Mouse (Mus musculus): ENCODE measurements around the gene Tomm40.
"Not testable (repeated sequence)": the region's sequence is repeated elsewhere in the genome, so short reads cannot be mapped to it uniquely, and the experiment has no call there.

Gene Tomm40

DNA sequence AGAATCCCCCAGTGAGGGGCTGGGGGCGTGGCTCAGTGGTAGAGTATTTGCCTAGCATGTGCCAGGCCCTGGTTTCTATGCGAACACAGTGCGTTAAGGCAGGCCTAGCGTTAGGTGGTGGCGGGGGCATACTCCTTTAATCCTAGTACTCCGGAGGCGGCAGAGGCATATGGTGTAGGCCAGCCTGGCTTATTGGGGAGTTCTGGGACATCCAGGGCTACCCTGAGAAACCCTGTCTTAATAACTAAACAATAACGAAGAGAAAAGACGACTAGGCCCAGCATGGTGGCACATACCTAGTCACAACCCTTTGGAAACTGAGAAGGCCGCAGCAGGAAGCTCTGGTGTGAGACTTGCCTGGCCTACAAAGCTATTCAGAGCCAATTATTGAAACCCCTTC lies 27.1 kb downstream of the Tomm40 start:
- no peak for DNase-seq (ENCODE audit: extremely low read depth, low read depth)

DNA sequence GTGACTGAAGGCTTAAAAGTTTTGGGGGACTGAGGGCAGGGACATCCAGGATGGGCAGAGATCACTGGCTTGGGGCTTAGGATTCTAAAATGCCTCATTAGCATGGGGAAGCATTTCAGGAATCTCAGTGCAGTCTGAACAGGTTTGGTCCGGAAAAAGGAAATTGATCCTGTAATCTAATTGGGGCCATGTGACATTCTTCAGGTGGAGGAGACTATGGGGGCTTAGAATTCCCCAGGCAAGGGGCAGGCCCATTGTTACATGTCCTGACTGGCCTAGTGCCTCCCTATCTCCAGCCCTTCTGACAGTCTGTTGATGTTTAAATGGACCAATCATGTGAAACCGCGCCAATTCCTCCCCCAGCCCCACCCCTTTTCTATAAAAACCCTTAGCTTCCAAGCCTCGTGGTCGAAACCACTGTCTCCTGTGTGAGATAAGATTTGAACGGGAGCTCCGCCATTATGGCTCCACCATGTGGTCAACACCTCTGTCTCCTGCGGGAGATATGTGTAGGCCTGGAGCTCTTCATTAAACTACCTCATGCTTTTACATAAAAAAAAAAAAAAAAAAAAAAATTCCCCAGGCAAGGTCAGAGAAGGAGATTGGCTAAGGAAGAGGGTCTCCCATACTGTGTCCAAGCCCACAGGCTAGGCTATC lies 28.2 kb downstream of the Tomm40 start:
- DNase-seq (ENCODE audit: extremely low read depth, low read depth) = not testable (repeated sequence)

DNA sequence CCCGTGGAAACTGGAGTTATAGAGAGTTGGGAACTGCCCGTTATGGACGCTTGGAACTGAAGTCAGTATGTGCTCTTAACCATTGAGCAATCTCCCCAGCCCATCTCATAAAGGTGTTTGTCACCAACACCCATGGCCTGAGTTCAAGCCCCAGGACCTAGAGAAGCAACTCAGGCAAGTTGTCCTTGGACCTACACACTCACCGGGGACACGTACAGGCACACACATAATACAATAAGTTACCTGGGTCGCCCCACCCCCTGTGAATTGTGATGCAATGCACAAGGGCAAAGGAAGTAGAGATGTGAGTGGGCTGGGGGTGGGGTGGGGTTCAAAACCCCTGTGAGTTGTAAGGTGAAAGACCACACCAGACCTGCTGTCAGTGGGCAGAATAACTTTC lies 28.7 kb downstream of the Tomm40 start:
- DNase-seq (ENCODE audit: extremely low read depth, low read depth) = no peak

DNA sequence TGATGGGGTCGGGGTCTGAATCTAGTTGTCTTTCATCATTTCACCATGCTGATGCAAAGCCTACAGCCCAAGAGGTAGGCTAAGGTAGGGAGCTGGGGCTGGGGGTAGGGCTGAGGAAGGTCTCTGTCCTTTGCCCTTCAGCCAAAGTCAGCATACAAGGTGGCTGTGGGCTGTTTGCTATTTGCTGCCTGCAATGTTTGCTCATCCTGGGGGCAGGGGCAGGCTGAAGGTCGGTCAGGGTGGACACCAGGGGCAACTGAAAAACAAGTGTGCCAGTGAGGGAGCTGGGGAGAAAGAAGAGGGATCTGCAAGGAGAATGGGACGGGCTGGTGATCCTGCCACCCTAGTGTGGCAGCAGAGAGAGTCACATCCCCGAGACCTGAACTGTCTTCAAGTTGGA lies 29.9 kb downstream of the Tomm40 start:
- DNase-seq (ENCODE audit: extremely low read depth, low read depth) = no peak

DNA sequence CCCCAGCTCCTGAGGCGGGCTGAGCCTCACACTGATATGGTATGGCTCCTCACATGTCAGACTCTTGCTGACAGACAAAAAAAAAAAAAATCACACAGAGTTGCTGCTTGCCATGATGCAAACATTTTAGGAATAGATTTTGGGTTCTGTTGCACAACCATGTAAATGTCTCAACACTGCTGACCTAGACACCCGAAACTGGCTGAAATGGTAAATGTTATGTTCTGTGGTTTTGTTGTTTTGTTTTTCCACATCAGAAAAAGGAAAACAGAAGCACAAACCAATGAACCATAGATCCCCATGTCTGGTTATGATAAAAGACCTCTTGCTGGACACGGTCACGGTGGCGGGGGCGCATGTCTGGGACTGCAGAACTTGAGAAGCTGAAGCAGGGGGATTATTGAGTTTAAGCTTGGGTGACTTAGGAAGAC lies 31.5 kb downstream of the Tomm40 start:
- DNase-seq (ENCODE audit: extremely low read depth, low read depth) = no peak

DNA sequence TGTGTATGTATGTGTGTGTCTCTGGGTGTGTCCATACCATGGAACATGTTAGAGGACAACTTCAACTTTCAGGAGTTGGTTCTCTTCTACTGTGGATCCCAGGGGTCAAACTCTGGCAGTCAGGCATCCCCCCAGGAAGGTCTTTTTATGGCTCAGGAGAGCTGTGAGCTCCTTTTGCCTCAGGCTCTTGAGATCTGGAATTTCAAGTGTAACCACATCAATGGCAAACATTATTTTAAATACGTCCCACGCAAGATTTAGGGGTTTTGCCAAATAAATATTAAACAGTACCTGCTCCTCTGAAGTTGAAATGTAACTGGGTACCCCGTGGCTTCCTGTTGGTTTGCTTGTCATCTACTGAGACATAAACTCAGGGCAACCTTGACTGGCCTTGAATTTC lies 32.3 kb downstream of the Tomm40 start:
- DNase-seq (ENCODE audit: extremely low read depth, low read depth) = no peak

DNA sequence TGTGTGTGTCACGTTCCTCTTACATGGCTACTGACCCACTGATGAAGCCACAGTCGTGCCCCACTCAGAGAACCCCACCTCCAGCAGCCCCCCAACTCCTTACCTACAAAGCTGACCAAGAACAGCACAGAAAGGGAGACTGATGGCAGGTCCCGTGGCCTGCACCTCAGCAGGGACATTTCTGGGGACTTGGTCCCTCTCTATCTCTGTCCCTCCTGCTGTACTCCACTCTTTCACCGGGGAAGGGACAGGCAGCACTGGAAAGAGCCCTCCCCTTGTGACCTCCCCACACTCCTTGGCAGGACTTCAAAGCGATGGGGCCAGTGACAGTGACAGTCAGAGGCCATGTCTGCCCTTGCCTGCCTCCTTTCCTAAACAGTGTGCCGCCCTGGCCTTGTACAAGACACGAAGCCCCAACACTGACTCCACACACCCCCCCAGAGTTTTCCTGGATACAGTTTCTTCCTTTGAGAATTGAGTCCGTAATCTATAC lies 34.0 kb downstream of the Tomm40 start, which contains the start of the genes Gm44805 and Apoc4:
TSS of gene Gm44805 (minus strand) at position 222 of the 493 bp plus-strand sequence.
TSS of gene Apoc4 (minus strand) at position 278 of the 493 bp plus-strand sequence.
- DNase-seq (ENCODE audit: extremely low read depth, low read depth) = no peak

DNA sequence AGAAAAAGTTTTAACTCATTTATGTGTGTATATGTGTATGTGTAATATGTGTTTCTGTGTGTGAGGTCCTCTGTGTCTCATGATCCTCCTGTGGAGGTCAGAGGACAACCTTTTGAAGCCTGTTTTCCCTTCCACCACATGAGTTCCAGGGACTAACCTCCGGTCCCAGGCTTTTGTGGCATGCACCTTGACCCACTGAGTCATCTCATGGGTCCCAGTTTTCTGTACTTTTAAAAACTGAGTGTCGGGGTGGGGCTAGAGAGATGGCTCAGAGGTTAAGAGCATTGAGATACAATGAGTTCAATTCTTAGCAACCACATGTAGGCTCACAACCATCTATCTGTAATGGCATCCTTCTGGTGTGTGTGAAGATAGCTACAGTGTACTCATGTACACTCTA lies 34.5 kb downstream of the Tomm40 start:
- DNase-seq (ENCODE audit: extremely low read depth, low read depth) = no peak

DNA sequence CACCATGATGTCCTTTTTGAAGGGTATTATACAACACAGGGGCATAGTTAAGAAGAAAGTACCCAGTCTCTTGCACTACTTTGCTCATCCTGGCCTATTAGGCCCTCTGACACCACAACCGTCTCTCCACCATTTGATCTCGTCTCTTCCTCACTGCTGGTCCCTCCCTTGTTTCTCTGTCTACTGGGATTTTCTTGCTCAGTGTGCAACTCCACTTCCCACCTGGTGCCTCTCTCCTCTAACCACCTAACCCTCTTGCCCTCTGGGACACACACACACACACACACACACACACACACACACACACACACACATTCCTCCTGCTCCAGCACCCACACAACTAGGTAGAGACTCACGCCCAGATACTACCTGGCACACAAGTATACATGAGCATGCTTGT lies 36.3 kb downstream of the Tomm40 start:
- DNase-seq (ENCODE audit: extremely low read depth, low read depth) = no peak

DNA sequence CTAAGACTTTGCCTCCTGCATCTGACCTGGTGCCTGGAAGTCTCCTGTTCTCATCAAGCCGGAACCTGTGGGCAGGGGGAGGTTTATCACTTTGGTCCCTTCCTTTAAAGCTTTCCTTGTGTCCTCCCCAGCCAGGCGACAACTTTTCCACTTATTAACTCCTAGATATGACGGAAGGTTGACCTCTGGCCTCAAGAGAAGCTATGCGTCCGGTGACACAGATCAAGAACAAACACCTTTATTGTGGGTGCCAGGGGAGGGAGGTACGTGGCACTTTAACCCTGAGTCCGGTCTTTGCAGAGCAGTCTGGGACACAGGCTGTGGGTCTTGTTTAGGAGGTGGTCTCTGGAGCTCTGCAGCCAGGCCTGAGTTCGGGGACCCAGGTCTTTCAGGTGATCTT lies 37.4 kb downstream of the Tomm40 start, which contains the start of gene Apoc2:
TSS of gene Apoc2 (minus strand) at position 70 of the 400 bp plus-strand sequence.
- DNase-seq (ENCODE audit: extremely low read depth, low read depth) = no peak

DNA sequence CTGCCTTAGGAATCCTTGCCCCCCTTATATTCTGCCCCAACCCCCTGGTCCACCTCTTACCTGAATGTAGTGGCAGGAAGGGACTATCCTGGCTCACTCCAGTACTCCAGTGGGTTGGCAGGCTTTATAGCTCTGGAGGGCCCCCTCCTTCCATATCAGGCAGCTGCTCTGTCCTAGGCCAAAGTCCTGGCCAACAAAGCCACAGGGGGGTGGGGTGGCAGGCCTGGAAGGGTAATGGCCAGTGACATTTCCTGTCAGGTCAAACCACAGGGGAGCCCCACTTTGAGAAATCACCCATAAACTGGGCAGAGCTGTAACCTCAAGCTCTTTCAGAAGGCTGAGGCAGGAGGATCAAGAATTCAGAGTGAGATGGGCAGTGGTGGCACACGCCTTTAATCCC lies 38.6 kb downstream of the Tomm40 start:
- DNase-seq (ENCODE audit: extremely low read depth, low read depth) = no peak

DNA sequence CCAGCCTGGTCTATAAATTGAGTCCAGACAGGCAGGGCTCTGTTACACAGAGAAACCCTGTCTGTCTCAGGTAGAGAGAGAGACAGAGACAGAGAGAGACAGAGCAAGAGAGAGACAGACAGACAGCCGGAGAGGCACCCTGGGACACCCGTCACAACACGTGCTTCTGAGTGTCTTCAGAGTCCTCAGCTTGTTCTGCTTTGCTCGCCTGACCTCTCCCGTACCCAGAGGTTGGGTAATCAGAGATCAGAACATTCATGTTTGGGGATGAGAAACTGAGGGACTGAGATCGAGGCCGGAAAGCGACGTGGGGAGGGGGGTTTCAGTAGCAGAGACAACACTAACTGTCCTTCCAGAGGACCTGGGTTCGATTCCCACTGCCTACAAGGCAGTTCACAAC lies 39.4 kb downstream of the Tomm40 start:
- no peak for DNase-seq (ENCODE audit: extremely low read depth, low read depth)

DNA sequence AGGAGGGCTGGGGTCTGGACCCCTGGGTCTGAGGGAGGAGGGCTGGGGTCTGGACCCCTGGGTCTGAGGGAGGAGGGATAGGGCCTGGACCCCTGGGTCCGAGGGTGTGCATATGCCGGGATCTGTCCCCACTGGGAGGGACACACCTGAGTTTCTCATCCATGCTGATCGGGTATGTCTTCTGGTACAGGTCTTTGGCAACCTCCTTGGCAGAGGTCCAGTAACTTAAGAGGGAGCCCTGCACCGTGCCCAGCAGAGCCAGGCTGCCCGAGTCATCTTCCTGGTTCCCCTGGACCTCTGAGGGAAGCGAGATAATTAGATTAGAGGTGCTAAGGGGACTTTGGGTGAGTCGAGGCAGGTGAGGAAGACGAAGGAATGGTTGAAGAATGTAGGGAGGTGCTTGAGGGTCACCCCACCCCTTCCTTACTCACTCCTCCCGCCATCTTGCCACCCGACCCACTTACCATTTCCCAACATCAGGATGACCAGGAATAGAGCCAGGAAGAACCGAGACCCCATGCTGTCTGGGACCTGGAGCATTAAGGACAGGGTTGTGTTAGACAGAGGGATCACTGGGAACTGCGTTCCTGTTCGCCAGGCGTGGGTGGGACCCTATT lies 42.0 kb downstream of the Tomm40 start:
- no peak for DNase-seq (ENCODE audit: extremely low read depth, low read depth)

DNA sequence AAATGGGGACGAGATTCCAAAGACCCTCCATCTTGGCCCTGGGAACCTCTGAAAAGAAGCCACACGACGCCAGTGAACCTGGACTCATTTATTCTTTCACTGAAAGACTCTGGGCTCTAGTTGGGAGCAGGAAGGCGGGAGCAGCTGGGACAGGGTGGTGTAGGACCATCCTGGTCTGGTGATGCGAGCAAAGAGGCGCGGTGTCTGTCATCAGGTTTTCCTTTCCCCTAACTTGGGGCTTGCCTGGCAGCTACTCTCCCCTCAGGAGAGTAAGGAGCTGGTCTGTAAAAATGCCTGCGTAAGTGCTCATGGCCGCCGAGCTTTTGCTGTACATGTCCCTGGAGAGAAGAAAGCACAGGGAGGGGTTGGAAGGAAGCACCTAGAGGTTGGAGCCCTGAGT lies 43.7 kb downstream of the Tomm40 start:
- no peak for DNase-seq (ENCODE audit: extremely low read depth, low read depth)

DNA sequence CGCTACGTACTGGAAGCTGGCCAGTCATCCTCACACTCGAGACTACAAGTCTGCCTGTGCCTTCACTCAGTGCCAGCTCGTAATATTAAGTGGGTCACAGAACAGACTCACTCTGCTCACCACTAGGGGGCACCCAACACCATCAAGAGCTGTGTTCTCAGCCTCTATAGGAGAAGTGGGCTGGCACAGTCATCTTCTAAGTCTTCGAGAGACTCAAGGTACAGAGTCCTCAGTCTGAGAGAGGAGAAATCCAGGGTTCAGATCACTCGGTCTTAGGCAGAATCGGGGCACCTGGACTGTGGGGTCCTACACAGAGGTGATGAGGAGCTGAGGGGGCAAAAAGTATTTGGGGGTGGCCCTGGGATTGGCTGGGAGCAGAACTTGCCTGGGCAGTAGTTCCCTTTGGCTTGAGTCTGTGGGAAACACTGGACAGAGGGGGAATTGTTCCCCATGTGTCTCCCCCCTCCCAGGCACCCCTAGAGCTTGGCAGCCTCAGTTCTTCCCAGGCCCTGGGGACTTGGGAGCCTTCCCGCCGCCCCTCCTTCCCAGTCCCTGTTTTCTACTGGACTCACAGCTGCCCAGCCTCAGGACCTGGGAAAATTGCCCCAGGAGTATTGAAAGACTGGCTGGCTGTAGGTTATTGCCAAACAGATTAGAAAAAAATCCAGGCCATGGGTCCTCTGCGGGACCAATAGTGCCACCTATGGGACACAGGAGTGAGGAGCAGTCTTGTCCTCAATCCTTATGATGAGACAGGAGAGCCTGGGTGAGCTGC lies 46.1 kb downstream of the Tomm40 start:
- DNase-seq (ENCODE audit: extremely low read depth, low read depth) = peak; percentile 92

DNA sequence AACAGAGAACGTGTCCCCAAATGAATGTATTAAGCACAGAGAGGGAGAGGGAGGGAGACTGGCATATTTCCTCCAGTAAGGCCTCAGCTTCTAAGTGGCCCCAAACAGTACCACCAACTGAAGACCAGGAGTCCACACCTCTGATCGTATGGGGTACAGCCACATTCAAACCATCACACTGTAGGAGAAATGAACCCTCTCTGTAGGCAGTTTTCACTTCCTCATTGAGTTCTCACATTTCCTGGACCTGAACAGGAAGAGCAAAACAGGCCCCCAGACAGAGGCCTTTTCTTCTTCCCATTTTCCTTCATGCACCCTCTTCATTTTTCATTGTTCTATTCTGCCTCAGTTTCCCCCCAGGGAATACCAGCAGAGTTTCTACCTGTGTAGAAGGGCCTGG lies 47.8 kb downstream of the Tomm40 start:
- no peak for DNase-seq (ENCODE audit: extremely low read depth, low read depth)

DNA sequence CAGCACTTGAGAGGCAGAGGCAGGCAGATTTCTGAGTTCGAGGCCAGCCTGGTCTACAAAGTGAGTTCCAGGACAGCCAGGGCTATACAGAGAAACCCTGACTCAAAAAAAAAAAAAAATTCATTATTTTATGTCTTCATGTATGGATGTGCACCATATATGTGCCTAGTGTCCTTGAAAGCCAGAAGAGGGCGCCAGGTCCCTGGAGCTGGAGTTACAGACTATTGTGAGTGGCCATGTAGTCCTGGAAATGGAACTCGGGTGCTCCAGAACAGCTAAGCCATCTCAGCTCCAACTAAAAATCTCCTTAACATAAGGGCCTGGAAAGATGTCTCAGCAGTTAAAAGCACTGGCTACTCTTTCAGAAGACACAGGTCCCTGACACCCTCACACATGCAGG lies 48.5 kb downstream of the Tomm40 start:
- peak; percentile 46 for DNase-seq (ENCODE audit: extremely low read depth, low read depth)

DNA sequence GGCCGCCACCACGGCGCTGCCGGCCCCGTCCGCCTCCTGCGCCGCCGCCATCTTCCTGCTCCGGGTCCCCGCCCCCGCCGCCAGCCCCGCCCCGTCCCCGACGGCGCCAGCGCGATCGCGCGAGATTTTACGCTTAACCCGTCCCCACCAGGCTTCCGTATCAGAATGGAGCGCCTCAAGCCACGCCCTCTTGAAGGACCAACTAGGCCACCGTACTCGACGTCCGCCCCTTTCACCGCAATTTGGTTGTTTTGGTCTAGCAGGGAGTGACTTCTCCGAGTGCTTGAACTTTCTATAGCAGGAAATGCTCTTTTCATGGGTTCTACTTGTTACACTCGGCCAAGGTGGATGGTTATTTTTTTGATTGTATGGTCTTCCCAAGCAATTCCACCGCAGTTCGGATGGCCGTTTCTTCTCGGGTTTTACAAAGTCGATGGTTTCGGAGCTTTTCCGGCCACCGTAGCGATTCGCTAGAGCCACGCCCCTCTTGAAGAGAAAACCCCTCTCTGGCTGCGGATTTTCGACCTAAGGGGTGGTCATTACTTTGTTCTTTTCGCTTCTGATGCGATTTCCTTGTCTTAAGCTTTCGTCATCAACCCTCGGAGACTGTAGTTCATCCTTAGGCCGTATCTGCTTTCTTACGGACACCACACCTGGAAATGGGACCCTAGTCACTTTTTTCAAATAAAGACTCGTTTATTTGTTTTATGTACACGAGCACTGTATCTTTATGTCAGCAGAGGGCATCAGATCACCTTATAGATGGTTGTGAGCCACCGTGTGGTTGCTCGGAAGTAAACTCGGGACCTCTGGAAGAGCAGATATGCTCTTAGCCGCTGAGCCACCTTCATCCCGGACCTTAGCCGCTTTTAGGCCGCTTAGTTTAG lies 50.0 kb downstream of the Tomm40 start, which contains the start of gene Clptm1:
TSS of gene Clptm1 (minus strand) at position 79 of the 887 bp plus-strand sequence.
- peak; percentile 94 for DNase-seq (ENCODE audit: extremely low read depth, low read depth)

DNA sequence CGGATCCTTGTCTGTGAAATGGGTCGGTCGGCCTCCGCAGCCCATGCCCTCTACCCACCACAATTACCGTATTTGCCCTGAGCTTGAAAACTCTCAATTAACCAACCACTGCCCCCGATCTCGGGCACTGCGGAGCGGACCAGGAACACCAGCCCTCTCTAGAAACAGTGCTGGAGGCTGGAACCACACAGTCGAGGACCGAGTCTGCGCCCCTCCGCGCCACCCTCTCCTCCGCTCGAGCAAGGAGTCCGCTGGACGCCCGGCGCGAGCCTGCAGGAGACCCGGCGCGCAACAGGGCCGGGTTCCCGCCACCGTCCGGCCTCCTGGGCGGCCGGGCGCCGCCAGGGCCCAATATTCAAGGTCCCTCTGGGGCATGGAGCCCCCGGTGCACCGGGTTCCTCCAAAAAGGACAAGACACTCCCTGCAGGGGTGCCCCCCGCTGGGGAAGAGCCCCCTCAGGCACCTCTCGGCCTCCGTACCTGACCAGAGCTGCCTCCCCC lies 50.7 kb downstream of the Tomm40 start:
- DNase-seq (ENCODE audit: extremely low read depth, low read depth) = no peak

DNA sequence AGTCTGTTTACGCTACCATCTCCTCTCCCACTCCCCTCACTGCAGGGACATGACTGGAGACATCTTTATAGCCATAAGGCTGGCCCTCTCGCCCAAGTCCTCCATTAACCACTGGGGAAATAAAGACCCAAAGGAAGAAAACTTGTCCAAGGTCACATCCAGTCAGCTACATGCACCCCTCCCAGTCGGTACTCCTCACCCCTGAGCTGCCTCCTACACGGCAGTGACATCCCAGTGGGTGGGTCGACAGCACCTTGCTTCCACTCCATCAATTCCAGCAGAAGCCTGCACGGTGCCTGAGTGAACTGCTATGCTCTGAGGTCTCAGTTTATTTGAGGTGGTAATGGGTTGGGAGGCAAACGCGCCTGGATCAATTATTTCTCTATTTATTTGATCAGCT lies 51.3 kb downstream of the Tomm40 start:
- no peak for DNase-seq (ENCODE audit: extremely low read depth, low read depth)

DNA sequence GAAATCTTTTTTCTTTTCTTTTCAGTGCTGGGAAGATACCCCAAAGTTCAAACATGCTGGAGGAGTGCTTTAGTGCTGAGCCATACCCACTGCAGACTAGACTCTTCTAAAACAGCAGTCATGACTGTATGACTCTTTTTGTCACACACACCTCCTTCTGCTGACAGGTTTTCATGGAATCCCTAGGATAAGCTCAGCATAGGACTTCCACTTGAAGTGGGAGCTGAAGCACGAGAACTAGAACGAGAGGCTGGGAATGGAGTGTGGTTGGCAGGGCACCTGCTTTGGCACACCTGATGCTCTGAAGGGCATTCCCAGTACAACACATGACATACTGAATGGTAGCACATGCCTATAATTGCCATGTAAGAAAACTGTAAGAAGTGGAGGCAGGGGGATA lies 62.6 kb downstream of the Tomm40 start:
- DNase-seq (ENCODE audit: extremely low read depth, low read depth) = no peak

Measured in MEL-GATA-1-ER (cell line).